Mouse (Mus musculus): ENCODE data around the gene Tspan14.

DNA sequence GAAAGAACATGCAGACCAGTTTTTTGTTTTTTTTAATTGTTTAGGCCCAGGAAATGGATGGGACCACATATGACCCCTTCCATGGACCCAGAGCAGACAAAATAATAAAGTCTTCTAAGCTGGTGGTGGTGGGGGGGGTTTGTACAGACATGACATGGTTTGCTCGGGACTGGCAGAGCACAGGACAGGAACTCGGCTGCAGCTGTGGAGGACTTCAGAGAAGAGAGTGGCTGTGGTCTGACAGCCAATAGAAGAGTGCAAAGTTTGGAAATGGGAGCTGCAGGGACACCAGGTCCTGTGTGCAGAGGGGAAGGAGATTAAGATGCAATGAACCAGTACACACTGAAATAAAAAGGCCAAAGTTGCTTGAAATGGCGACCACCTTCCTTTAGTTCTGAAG, 7.0 kb downstream of the Tspan14 start:
- TF ChIP-seq CTCF (IDR thresholded peaks at IDR 0.05; ENCODE audit: insufficient read depth, low read length) = no peak
- TF ChIP-seq POLR2A (IDR thresholded peaks at IDR 0.05; ENCODE audit: borderline replicate concordance, extremely low read depth, low read depth, low read length) = no peak

Measured in lung, adult 2 months (tissue).